In the genomic region with DNA sequence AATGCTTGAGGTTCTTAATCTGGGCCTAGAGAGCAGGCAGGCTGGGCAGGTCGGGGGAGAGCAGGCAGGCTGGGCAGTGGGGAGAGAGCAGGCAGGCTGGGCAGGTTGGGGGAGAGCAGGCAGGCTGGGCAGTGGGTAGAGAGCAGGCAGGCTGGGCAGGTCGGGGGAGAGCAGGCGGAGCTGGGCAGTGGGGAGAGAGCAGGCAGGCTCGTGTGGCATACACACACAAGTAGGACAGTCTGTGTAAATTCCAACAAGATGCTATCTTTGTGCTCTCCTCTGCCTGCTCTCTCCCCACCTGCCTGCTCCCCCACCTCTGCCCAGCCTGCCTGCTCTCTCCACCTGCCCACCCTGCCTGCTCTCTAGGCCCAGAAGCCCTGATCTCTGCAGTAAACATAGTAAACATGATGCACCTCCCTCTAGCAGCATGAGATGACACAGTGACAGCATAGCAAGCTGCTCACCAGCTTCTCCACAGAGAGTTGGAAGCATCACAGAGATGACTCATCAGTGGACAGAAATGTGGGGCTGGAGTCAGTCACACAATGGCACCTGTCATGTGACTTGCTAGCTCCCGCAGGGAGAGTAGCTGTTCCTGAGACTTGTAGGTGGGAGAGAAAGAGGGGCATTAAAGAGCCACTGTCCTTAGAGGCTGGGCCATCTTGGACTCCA, we compare ENCODE assay signal across 12 mouse cellular contexts.
DNase-seq lines count a peak whose midpoint lies in the region; ATAC-seq and TF ChIP-seq lines count a peak whose summit lies in the region.
"Had no signal": no experiment of that assay in that cellular context is flagged by ENCODE, and none has a peak within 500 bp of the region (broad histone marks: within the 10 kb centered on the region; RNA-seq: fewer than 3 reads in every experiment).

No protein-coding gene starts in this region.

- intact Hi-C loops in heart, adult 2 months (cut with DNase I): no loop called here

- H3K4me3 ChIP-seq in heart, embryonic 10.5 days: no peak overlapping the region
- no peak overlapping the region for H3K4me3 ChIP-seq in heart, adult 2 months
- no peak overlapping the region for H3K4me3 ChIP-seq in olfactory bulb, adult 2 months (ENCODE audit: insufficient read depth, low read depth, low read length)
- H3K4me3 ChIP-seq: lung, embryonic 15.5 days; neural tube, embryonic 12.5 days had no signal

- 37% methylated on average over 4 of the region's 5 CpGs for WGBS in heart, embryonic 10.5 days
- 64% methylated on average over 5 of the region's 5 CpGs for WGBS in heart, adult 2 months
- 47% methylated on average over 5 of the region's 5 CpGs for WGBS in olfactory bulb, adult 2 months

- TF ChIP-seq POLR2A in heart, adult 2 months (IDR thresholded peaks at IDR 0.05; ENCODE audit: insufficient read depth, low read depth, low read length): no peak
- TF ChIP-seq POLR2A in olfactory bulb, adult 2 months (IDR thresholded peaks at IDR 0.05; ENCODE audit: insufficient read depth, low read depth, low read length): no peak

- H3K4me1 ChIP-seq in heart, embryonic 10.5 days: peaks cover 16% of the 10 kb centered on the region
- no peaks in the 10 kb centered on the region for H3K4me1 ChIP-seq in heart, adult 2 months (ENCODE audit: control insufficient read depth, insufficient read depth, low read length)
- H3K4me1 ChIP-seq in olfactory bulb, adult 2 months (ENCODE audit: control insufficient read depth, insufficient read depth, low read length): peaks cover 26% of the 10 kb centered on the region
- H3K4me1 ChIP-seq: lung, embryonic 15.5 days; neural tube, embryonic 12.5 days had no signal

- no peak for TF ChIP-seq EP300 in heart, adult 2 months (IDR thresholded peaks at IDR 0.05; ENCODE audit: insufficient read depth, low read depth, low read length)

- 0 out of 2 replicates have a peak, but pooled peaks cover 7% of the 10 kb centered on the region for H3K27me3 ChIP-seq in heart, embryonic 10.5 days (ENCODE audit: insufficient read depth, poor library complexity, severe bottlenecking)
- H3K27me3 ChIP-seq in heart, adult 2 months (ENCODE audit: control insufficient read depth, insufficient read depth, low read length): no peaks in the 10 kb centered on the region
- H3K27me3 ChIP-seq: neural tube, embryonic 12.5 days had no signal

- no peak for DNase-seq in heart, embryonic 10.5 days (ENCODE audit: low spot score)
- no peak for DNase-seq in heart, adult 2 months
- DNase-seq in retina, postnatal 1 day: peak; percentile 67
- DNase-seq in retina, embryonic 14.5 days (ENCODE audit: low spot score): no peak
- DNase-seq in cerebellum, postnatal 10 days: peak; percentile 64 to 72
- DNase-seq: gastrocnemius, postnatal 36 days had no signal

- ATAC-seq in monocyte, adult 5-6 weeks (replicated peaks; ENCODE audit: insufficient number of reproducible peaks, low FRiP score, low TSS enrichment, poor library complexity, severe bottlenecking): no peak
- no peak for ATAC-seq in megakaryocyte progenitor cell, adult 5-6 weeks (replicated peaks; ENCODE audit: poor library complexity)
- ATAC-seq: inflammation-experienced regulatory T-cells, adult 6 months had no signal

- no peak overlapping the region for H3K9ac ChIP-seq in heart, adult 2 months (ENCODE audit: low read depth, low read length)
- H3K9ac ChIP-seq: lung, embryonic 15.5 days; neural tube, embryonic 12.5 days had no signal

- no peaks in the 10 kb centered on the region for H3K9me3 ChIP-seq in heart, embryonic 10.5 days
- H3K9me3 ChIP-seq: lung, embryonic 15.5 days; neural tube, embryonic 12.5 days had no signal

- H3K36me3 ChIP-seq in heart, embryonic 10.5 days: no peaks in the 10 kb centered on the region
- no peaks in the 10 kb centered on the region for H3K36me3 ChIP-seq in heart, adult 2 months (ENCODE audit: control insufficient read depth, insufficient read depth, low read length)
- H3K36me3 ChIP-seq: lung, embryonic 15.5 days; neural tube, embryonic 12.5 days had no signal

- peak overlapping the region; percentile 24; the same call in 1 of the 2 replicates for H3K27ac ChIP-seq in heart, embryonic 10.5 days
- no peak overlapping the region for H3K27ac ChIP-seq in heart, adult 2 months
- peak overlapping the region; percentile 53 for H3K27ac ChIP-seq in olfactory bulb, adult 2 months (ENCODE audit: insufficient read depth, low read depth, low read length)
- H3K27ac ChIP-seq: lung, embryonic 15.5 days; neural tube, embryonic 12.5 days had no signal

- TF ChIP-seq CTCF in heart, adult 2 months (IDR thresholded peaks at IDR 0.05): no peak
- no peak for TF ChIP-seq CTCF in olfactory bulb, adult 2 months (IDR thresholded peaks at IDR 0.05; ENCODE audit: insufficient read depth, low read depth, low read length)

- no peaks in the 10 kb centered on the region for H3K79me2 ChIP-seq in heart, adult 2 months (replicated peaks; ENCODE audit: control insufficient read depth, insufficient read depth, low read length)

Comparison
In these comparisons a context has a peak if more than half of its experiments do, and no peak if none do; other contexts are left out.
1. DNase-seq: peak in retina, postnatal 1 day (single experiment) and cerebellum, postnatal 10 days (2 of 2); none in heart, embryonic 10.5 days (single experiment), heart, adult 2 months (0 of 2) and retina, embryonic 14.5 days (single experiment).